Mouse (Mus musculus) right cerebral cortex, postnatal 14 days (tissue): ENCODE measurements at regions not wholly inside any gene's neighbourhood (a gene's known extent, or its start where the extent isn't known, plus 50 kb on each side); places are given as distances from the start of the nearest gene placed in this dataset.

Source experiments
- DNase-seq: peaks from one replicate; pipeline ENCODE4 v3.0.0; 2022

- DNase-seq = no peak
These were observed 318.0 kb upstream of the C030005K15Rik start for GRCm38 (mm10) chr10:98044579-98044978.

GRCm38 (mm10) chr10:98073432-98073831 lies 346.9 kb upstream of the C030005K15Rik start:
- DNase-seq = no peak

GRCm38 (mm10) chr10:98084881-98085280 lies 358.3 kb upstream of the C030005K15Rik start:
- no peak for DNase-seq

- DNase-seq = no peak
These were observed 389.7 kb upstream of the C030005K15Rik start for GRCm38 (mm10) chr10:98116296-98116695.

- DNase-seq = no peak
These were observed 399.2 kb upstream of the C030005K15Rik start for GRCm38 (mm10) chr10:98125713-98126112.

- no peak for DNase-seq
These were observed 408.5 kb upstream of the C030005K15Rik start for GRCm38 (mm10) chr10:98135026-98135425.

GRCm38 (mm10) chr10:98145773-98146172 lies 419.2 kb upstream of the C030005K15Rik start:
- DNase-seq = no peak

- DNase-seq = no peak
These were observed 420.7 kb upstream of the C030005K15Rik start for GRCm38 (mm10) chr10:98146998-98147863.

GRCm38 (mm10) chr10:98155982-98156381 lies 429.4 kb upstream of the C030005K15Rik start:
- DNase-seq = no peak

- no peak for DNase-seq
These were observed 459.1 kb upstream of the C030005K15Rik start for GRCm38 (mm10) chr10:98185666-98186065.

GRCm38 (mm10) chr10:98196852-98197251 lies 470.3 kb upstream of the C030005K15Rik start:
- no peak for DNase-seq

GRCm38 (mm10) chr10:98210246-98210645 lies 483.7 kb upstream of the C030005K15Rik start:
- no peak for DNase-seq

- no peak for DNase-seq
These were observed 486.5 kb upstream of the C030005K15Rik start for GRCm38 (mm10) chr10:98212876-98213587.

GRCm38 (mm10) chr10:98231017-98231416 lies 504.5 kb upstream of the C030005K15Rik start:
- DNase-seq = no peak

GRCm38 (mm10) chr10:98231705-98232235 lies 505.2 kb upstream of the C030005K15Rik start:
- DNase-seq = no peak

GRCm38 (mm10) chr10:98248311-98248710 lies 521.8 kb upstream of the C030005K15Rik start:
- DNase-seq = no peak

GRCm38 (mm10) chr10:98257980-98258707 lies 531.6 kb upstream of the C030005K15Rik start:
- DNase-seq = no peak

GRCm38 (mm10) chr10:98259283-98259682 lies 532.7 kb upstream of the C030005K15Rik start:
- DNase-seq = no peak

GRCm38 (mm10) chr10:98268511-98268910 lies 542.0 kb upstream of the C030005K15Rik start:
- no peak for DNase-seq

GRCm38 (mm10) chr10:98291617-98292016 lies 565.1 kb upstream of the C030005K15Rik start:
- DNase-seq = no peak

GRCm38 (mm10) chr10:98292140-98292539 lies 565.6 kb upstream of the C030005K15Rik start:
- no peak for DNase-seq

- no peak for DNase-seq
These were observed 579.1 kb upstream of the C030005K15Rik start for GRCm38 (mm10) chr10:98305667-98306066.

GRCm38 (mm10) chr10:98309667-98310066 lies 583.1 kb upstream of the C030005K15Rik start:
- DNase-seq = no peak
